Mouse (Mus musculus) forebrain, embryonic 14.5 days (tissue): ENCODE data around the gene Polh. TPM values are rescaled to one million over a fixed set of nuclear protein-coding genes. Genes with fewer than 3 reads are reported as not detected.

Source experiments
- microRNA counts: library from miRNA; unstranded; fragments of <30 nt; microRNA quantifications from one replicate; lab custom pipeline; 2016
- microRNA-seq: library from miRNA; unstranded; fragments of <30 nt; microRNA quantifications from one replicate; pipeline ENCODE4, GENCODE M21; 2016
- polyA plus RNA-seq: library from polyadenylated mRNA; unstranded; fragments of >200 nt; fragmentation: Nextera tagmentation; extraction: Ambion mirVana; gene quantifications from 2 replicates; pipeline ENCODE4 v1.2.1, GENCODE M21; 2014

Polh gene
- polyA plus RNA-seq, 1 experiment from 2014 or later: 4.5 TPM

MicroRNA genes within 50 kb of the gene (microRNA counts, 519-probe panel; counts per million panel counts)
- not detected for microRNA mmu-miR-693-3p (lab: Ali Mortazavi, UCI)
- microRNA mmu-miR-693-5p (lab: Ali Mortazavi, UCI): not detected

Small RNA genes within 50 kb of the gene (microRNA-seq; reads per million reads assigned to microRNA genes)
- not detected for gene Mir693

Other genes with a start within 250 kb of the Polh start
- 2.3 and 2.6 TPM in 2 replicates for gene Vegfa, start 170.3 kb downstream of the Polh start, polyA plus RNA-seq
- gene Mrps18a, start 91.7 kb downstream of the Polh start, polyA plus RNA-seq: 135 and 141 TPM in 2 replicates
- 46.8 and 47.3 TPM in 2 replicates for gene Rsph9, start 58.4 kb downstream of the Polh start, polyA plus RNA-seq
- gene Mad2l1bp, start 49.1 kb downstream of the Polh start, polyA plus RNA-seq: 29.5 and 31.6 TPM in 2 replicates
- gene Gtpbp2, start 41.6 kb downstream of the Polh start, polyA plus RNA-seq: 21.6 and 26.3 TPM in 2 replicates
- 50.5 and 50.9 TPM in 2 replicates for gene Xpo5, start 137 bp upstream of the Polh start, polyA plus RNA-seq
- gene Polr1c, start 45.4 kb upstream of the Polh start, polyA plus RNA-seq: 90.2 and 106 TPM in 2 replicates
- gene Yipf3, start 45.4 kb upstream of the Polh start, polyA plus RNA-seq: 97.5 and 102 TPM in 2 replicates
- 9.8 and 10.6 TPM in 2 replicates for gene Lrrc73, start 50.9 kb upstream of the Polh start, polyA plus RNA-seq
- 22.8 and 23.9 TPM in 2 replicates for gene Tjap1, start 80.4 kb upstream of the Polh start, polyA plus RNA-seq
- gene Dlk2, start 94.8 kb upstream of the Polh start, polyA plus RNA-seq: 5.2 and 6.4 TPM in 2 replicates
- gene Abcc10, start 125.7 kb upstream of the Polh start, polyA plus RNA-seq: 4.3 and 6.7 TPM in 2 replicates
- gene Zfp318, start 181.1 kb upstream of the Polh start, polyA plus RNA-seq: 10.7 and 13.0 TPM in 2 replicates
- 0.93 and 1.2 TPM in 2 replicates for gene Crip3, start 226.3 kb upstream of the Polh start, polyA plus RNA-seq
- gene Slc22a7, start 235.8 kb upstream of the Polh start, polyA plus RNA-seq: not detected in 2 replicates